Mouse (Mus musculus) T-helper 17 cell (primary cell): ENCODE measurements at regions not wholly inside any gene's neighbourhood (a gene's known extent, or its start where the extent isn't known, plus 50 kb on each side); places are given as distances from the start of the nearest gene placed in this dataset.

Experiments used
- in situ Hi-C, 2 experiments: fragments of 300-600 bp; cut with MboI, MseI; formaldehyde crosslinking; loops; 1 replicate in 1 of 2; 2 replicates in 1 of 2; pipeline ENCODE4 v1.15.1; 2025; ENCODE audit warnings: high pct_unique_total_duplicates in 2 of 2

- in situ Hi-C loops: no loop called here
Measured at GRCm38 (mm10) chr4:55762389-55762788, 230.1 kb upstream of the Klf4 start.

- in situ Hi-C loops: no loop called here
Measured at GRCm38 (mm10) chr4:55757148-55757927, 225.1 kb upstream of the Klf4 start.

GRCm38 (mm10) chr4:55749949-55750600 lies 217.8 kb upstream of the Klf4 start:
- in situ Hi-C loops: no loop called here

- in situ Hi-C loops: no loop called here
Measured at GRCm38 (mm10) chr4:55741355-55741754, 209.1 kb upstream of the Klf4 start.

- in situ Hi-C loops: no loop called here
Measured at GRCm38 (mm10) chr4:55740062-55740461, 207.8 kb upstream of the Klf4 start.

GRCm38 (mm10) chr4:55738714-55739113 lies 206.4 kb upstream of the Klf4 start:
- in situ Hi-C loops: no loop called here

- in situ Hi-C loops: no loop called here
Measured at GRCm38 (mm10) chr4:55735453-55735852, 203.2 kb upstream of the Klf4 start.

GRCm38 (mm10) chr4:55734331-55734730 lies 202.1 kb upstream of the Klf4 start:
- in situ Hi-C loops: no loop called here

- in situ Hi-C loops: no loop called here
Measured at GRCm38 (mm10) chr4:55733223-55733622, 201.0 kb upstream of the Klf4 start.

GRCm38 (mm10) chr4:55732006-55732405 lies 199.7 kb upstream of the Klf4 start:
- in situ Hi-C loops: no loop called here

GRCm38 (mm10) chr4:55730266-55730665 lies 198.0 kb upstream of the Klf4 start:
- in situ Hi-C loops: no loop called here

- in situ Hi-C loops: no loop called here
Measured at GRCm38 (mm10) chr4:55727178-55727577, 194.9 kb upstream of the Klf4 start.

GRCm38 (mm10) chr4:55726081-55726480 lies 193.8 kb upstream of the Klf4 start:
- in situ Hi-C loops: no loop called here

GRCm38 (mm10) chr4:55724286-55724685 lies 192.0 kb upstream of the Klf4 start:
- in situ Hi-C loops: loop anchor here in 1 of 2 experiments (5.0 kb wide), 1 partner anchor 197 kb away; no protein-coding TSS in a partner anchor

GRCm38 (mm10) chr4:55723124-55723523 lies 190.9 kb upstream of the Klf4 start:
- in situ Hi-C loops: loop anchor here in 1 of 2 experiments (5.0 kb wide), 1 partner anchor 196 kb away; no protein-coding TSS in a partner anchor

GRCm38 (mm10) chr4:55722388-55722787 lies 190.1 kb upstream of the Klf4 start:
- in situ Hi-C loops: loop anchor here in 1 of 2 experiments (5.0 kb wide), 1 partner anchor 195 kb away; no protein-coding TSS in a partner anchor

GRCm38 (mm10) chr4:55721834-55722233 lies 189.6 kb upstream of the Klf4 start:
- in situ Hi-C loops: loop anchor here in 1 of 2 experiments (5.0 kb wide), 1 partner anchor 195 kb away; no protein-coding TSS in a partner anchor

- in situ Hi-C loops: no loop called here
Measured at GRCm38 (mm10) chr4:55718438-55718837, 186.2 kb upstream of the Klf4 start.

GRCm38 (mm10) chr4:55716161-55716651 lies 183.9 kb upstream of the Klf4 start:
- in situ Hi-C loops: no loop called here

GRCm38 (mm10) chr4:55711500-55712341 lies 179.5 kb upstream of the Klf4 start:
- in situ Hi-C loops: no loop called here

GRCm38 (mm10) chr4:55710476-55710875 lies 178.2 kb upstream of the Klf4 start:
- in situ Hi-C loops: no loop called here

GRCm38 (mm10) chr4:55708808-55709207 lies 176.5 kb upstream of the Klf4 start:
- in situ Hi-C loops: no loop called here
